Mouse (Mus musculus) neural tube, embryonic 15.5 days (tissue): ENCODE results near the gene Gpx4. TPM values are rescaled to one million over a fixed set of nuclear protein-coding genes. Genes with fewer than 3 reads are reported as not detected.

Experiments
- ATAC-seq: fragments of 200-750 bp; cut with Nextera tagmentation; 2 replicates; pipeline ENCODE4 v1.8.0; 2017; ENCODE audit warnings: mild to moderate bottlenecking, moderate TSS enrichment, moderate library complexity; ENCODE audit not compliant: low FRiP score
- H3K27ac ChIP-seq: fragments of 300-500 bp; sonication (generic); replicated peaks from 2 replicates; pipeline ENCODE4 v1.5.1; 2015; ENCODE audit warnings: mild to moderate bottlenecking, inconsistent platforms
- H3K27me3 ChIP-seq: fragments of 300-500 bp; sonication (generic); replicated peaks from 2 replicates; pipeline ENCODE4 v1.6.1; 2015; ENCODE audit warnings: inconsistent platforms
- H3K36me3 ChIP-seq: fragments of 300-500 bp; sonication (generic); 2 replicates; pipeline ENCODE4 v1.6.1; 2015; ENCODE audit warnings: inconsistent platforms
- H3K4me1 ChIP-seq: fragments of 300-500 bp; sonication (generic); 2 replicates; pipeline ENCODE4 v1.6.1; 2015; ENCODE audit warnings: inconsistent platforms
- H3K4me2 ChIP-seq: fragments of 300-500 bp; sonication (generic); 2 replicates; pipeline ENCODE4 v1.6.1; 2015; ENCODE audit warnings: inconsistent platforms, mild to moderate bottlenecking, moderate library complexity
- H3K4me3 ChIP-seq: fragments of 300-500 bp; sonication (generic); replicated peaks from 2 replicates; pipeline ENCODE4 v1.5.1; 2015; ENCODE audit warnings: mild to moderate bottlenecking, inconsistent platforms
- H3K9ac ChIP-seq: fragments of 300-500 bp; sonication (generic); replicated peaks from 2 replicates; pipeline ENCODE4 v1.6.1; 2015; ENCODE audit warnings: mild to moderate bottlenecking, inconsistent platforms
- H3K9me3 ChIP-seq: fragments of 300-500 bp; sonication (generic); replicated peaks from 2 replicates; pipeline ENCODE4 v1.6.1; 2016; ENCODE audit warnings: inconsistent platforms
- WGBS: fragments of 180-500 bp; shearing (Covaris S2); methylation state at CpG from one replicate; pipeline ENCODE4 v1.1.7; 2015; ENCODE audit warnings: mixed read lengths; 5-methylcytosine and 5-hydroxymethylcytosine counted together
- polyA plus RNA-seq: library from polyadenylated mRNA; unstranded; fragments of >200 nt; fragmentation: Nextera tagmentation; extraction: Ambion mirVana; gene quantifications from 2 replicates; pipeline ENCODE4 v1.2.1, GENCODE M21; 2015

Gene Gpx4
- polyA plus RNA-seq, 1 experiment from 2014 or later = 600 TPM

- WGBS = 95% methylated on average over 5 of the region's 5 CpGs
- Histone ChIP-seq H3K9me3 (no peaks in the 10 kb centered on the region), H3K36me3 (peaks cover 39% of the 10 kb centered on the region), H3K4me1 (peaks cover 11% of the 10 kb centered on the region; the same call in 1 of the 2 replicates), H3K9ac (no peak overlapping the region), H3K27me3 (no peaks in the 10 kb centered on the region), H3K4me3 (no peak overlapping the region), H3K4me2 (no peak overlapping the region), H3K27ac (no peak overlapping the region)
- no peak for ATAC-seq
Observed at GRCm38 (mm10) chr10:80077312-80077711, 30.3 kb downstream of the Gpx4 start.

GRCm38 (mm10) chr10:80078366-80078765 is 31.4 kb downstream of the Gpx4 start:
- no peak for ATAC-seq
- no peak overlapping the region for H3K9ac ChIP-seq
- H3K4me3 ChIP-seq = no peak overlapping the region
- no peaks in the 10 kb centered on the region for H3K9me3 ChIP-seq
- peaks cover 11% of the 10 kb centered on the region; the same call in 1 of the 2 replicates for H3K4me1 ChIP-seq
- peaks cover 49% of the 10 kb centered on the region for H3K36me3 ChIP-seq
- WGBS = 82% methylated on average over 1 of the region's 1 CpGs
- H3K4me2 ChIP-seq = no peak overlapping the region
- H3K27ac ChIP-seq = no peak overlapping the region
- H3K27me3 ChIP-seq = no peaks in the 10 kb centered on the region

- Histone ChIP-seq H3K4me3 (no peak overlapping the region), H3K27ac (no peak overlapping the region), H3K4me2 (no peak overlapping the region), H3K9me3 (no peaks in the 10 kb centered on the region), H3K36me3 (peaks cover 59% of the 10 kb centered on the region), H3K4me1 (peaks cover 7% of the 10 kb centered on the region; the same call in 1 of the 2 replicates), H3K27me3 (no peaks in the 10 kb centered on the region), H3K9ac (no peak overlapping the region)
- ATAC-seq = no peak
- 88% methylated on average over 16 of the region's 16 CpGs for WGBS
Observed at GRCm38 (mm10) chr10:80080396-80081070, 33.6 kb downstream of the Gpx4 start.

GRCm38 (mm10) chr10:80081075-80081474 is 34.1 kb downstream of the Gpx4 start:
- no peaks in the 10 kb centered on the region for H3K9me3 ChIP-seq
- 0 out of 2 replicates have a peak, but pooled peaks cover 3% of the 10 kb centered on the region for H3K4me1 ChIP-seq
- no peak overlapping the region for H3K4me3 ChIP-seq
- ATAC-seq = no peak
- peaks cover 59% of the 10 kb centered on the region for H3K36me3 ChIP-seq
- no peak overlapping the region for H3K4me2 ChIP-seq
- 76% methylated on average over 3 of the region's 3 CpGs for WGBS
- H3K27ac ChIP-seq = no peak overlapping the region
- no peaks in the 10 kb centered on the region for H3K27me3 ChIP-seq
- no peak overlapping the region for H3K9ac ChIP-seq

- Histone ChIP-seq H3K9ac (peak overlapping the region; percentile 1; the same call in 1 of the 2 replicates), H3K9me3 (no peaks in the 10 kb centered on the region), H3K4me1 (0 out of 2 replicates have a peak, but pooled peaks cover 3% of the 10 kb centered on the region), H3K4me2 (no peak overlapping the region), H3K4me3 (no peak overlapping the region), H3K27ac (no peak overlapping the region), H3K36me3 (peaks cover 43% of the 10 kb centered on the region), H3K27me3 (no peaks in the 10 kb centered on the region)
- WGBS = 63% methylated on average over 9 of the region's 9 CpGs
- ATAC-seq = no peak
Observed at GRCm38 (mm10) chr10:80084817-80085487, 38.0 kb downstream of the Gpx4 start.

GRCm38 (mm10) chr10:80086847-80087246 is 39.9 kb downstream of the Gpx4 start:
- Histone ChIP-seq H3K4me3 (no peak overlapping the region), H3K4me1 (0 out of 2 replicates have a peak, but pooled peaks cover 3% of the 10 kb centered on the region)
- WGBS = 82% methylated on average over 3 of the region's 3 CpGs

GRCm38 (mm10) chr10:80087483-80087882 is 40.5 kb downstream of the Gpx4 start:
- Histone ChIP-seq H3K9me3 (no peaks in the 10 kb centered on the region), H3K27me3 (no peaks in the 10 kb centered on the region), H3K27ac (no peak overlapping the region), H3K4me3 (no peak overlapping the region), H3K36me3 (peaks cover 18% of the 10 kb centered on the region), H3K9ac (no peak overlapping the region), H3K4me1 (0 out of 2 replicates have a peak, but pooled peaks cover 3% of the 10 kb centered on the region), H3K4me2 (no peak overlapping the region)
- 87% methylated on average over 8 of the region's 8 CpGs for WGBS
- ATAC-seq = no peak

More at GRCm38 (mm10) chr10:80086847-80087246, 39.9 kb downstream of the Gpx4 start:
- no peak for ATAC-seq
- Histone ChIP-seq H3K27me3 (no peaks in the 10 kb centered on the region), H3K9me3 (no peaks in the 10 kb centered on the region), H3K4me2 (no peak overlapping the region), H3K9ac (no peak overlapping the region), H3K27ac (no peak overlapping the region), H3K36me3 (peaks cover 24% of the 10 kb centered on the region)

- no peak overlapping the region for H3K27ac ChIP-seq
- H3K4me3 ChIP-seq = no peak overlapping the region
- no peaks in the 10 kb centered on the region for H3K27me3 ChIP-seq
- no peak for ATAC-seq
- H3K4me1 ChIP-seq = 0 out of 2 replicates have a peak, but pooled peaks cover 3% of the 10 kb centered on the region
- no peak overlapping the region for H3K9ac ChIP-seq
- no peaks in the 10 kb centered on the region for H3K9me3 ChIP-seq
- peaks cover 4% of the 10 kb centered on the region for H3K36me3 ChIP-seq
- 56% methylated on average over 4 of the region's 4 CpGs for WGBS
- H3K4me2 ChIP-seq = no peak overlapping the region
Observed at GRCm38 (mm10) chr10:80089146-80089545, 42.2 kb downstream of the Gpx4 start.

- H3K4me1 ChIP-seq = no peaks in the 10 kb centered on the region
- no peaks in the 10 kb centered on the region for H3K36me3 ChIP-seq
- ATAC-seq = no peak
- no peaks in the 10 kb centered on the region for H3K9me3 ChIP-seq
- no peak overlapping the region for H3K9ac ChIP-seq
- no peak overlapping the region for H3K27ac ChIP-seq
- WGBS = 94% methylated on average over 6 of the region's 6 CpGs
- H3K27me3 ChIP-seq = no peaks in the 10 kb centered on the region
- no peak overlapping the region for H3K4me3 ChIP-seq
- H3K4me2 ChIP-seq = no peak overlapping the region
Observed at GRCm38 (mm10) chr10:80091527-80091926, 44.6 kb downstream of the Gpx4 start.

GRCm38 (mm10) chr10:80092690-80093089 is 45.7 kb downstream of the Gpx4 start:
- Histone ChIP-seq H3K4me1 (peaks cover 3% of the 10 kb centered on the region; the same call in 1 of the 2 replicates), H3K9ac (no peak overlapping the region), H3K27me3 (no peaks in the 10 kb centered on the region), H3K36me3 (no peaks in the 10 kb centered on the region), H3K27ac (no peak overlapping the region), H3K9me3 (no peaks in the 10 kb centered on the region), H3K4me3 (no peak overlapping the region), H3K4me2 (no peak overlapping the region)
- WGBS = 86% methylated on average over 5 of the region's 5 CpGs
- no peak for ATAC-seq

GRCm38 (mm10) chr10:80094085-80094484 is 47.1 kb downstream of the Gpx4 start:
- Histone ChIP-seq H3K27ac (no peak overlapping the region), H3K4me3 (no peak overlapping the region), H3K4me2 (no peak overlapping the region), H3K9me3 (no peaks in the 10 kb centered on the region), H3K9ac (no peak overlapping the region), H3K27me3 (no peaks in the 10 kb centered on the region), H3K4me1 (peaks cover 3% of the 10 kb centered on the region; the same call in 1 of the 2 replicates), H3K36me3 (no peaks in the 10 kb centered on the region)
- no peak for ATAC-seq
- WGBS = 86% methylated on average over 6 of the region's 6 CpGs

- Histone ChIP-seq H3K4me3 (no peak overlapping the region), H3K9ac (no peak overlapping the region), H3K27me3 (no peaks in the 10 kb centered on the region), H3K9me3 (no peaks in the 10 kb centered on the region), H3K27ac (no peak overlapping the region), H3K4me2 (no peak overlapping the region), H3K4me1 (peaks cover 8% of the 10 kb centered on the region; the same call in 1 of the 2 replicates), H3K36me3 (no peaks in the 10 kb centered on the region)
- 89% methylated on average over 3 of the region's 3 CpGs for WGBS
- no peak for ATAC-seq
Observed at GRCm38 (mm10) chr10:80094684-80095083, 47.7 kb downstream of the Gpx4 start.
